Mouse (Mus musculus): ENCODE measurements around the gene Tmem164.

GRCm38 (mm10) chrX:142684674-142685073, 3.5 kb downstream of the Tmem164 start:
- TF ChIP-seq CTCF (IDR thresholded peaks at IDR 0.05; ENCODE audit: control insufficient read depth, insufficient read depth, insufficient read length): no peak
- no peak for TF ChIP-seq USF1 (IDR thresholded peaks at IDR 0.05; ENCODE audit: low read depth)
- no peak for TF ChIP-seq MAX (IDR thresholded peaks at IDR 0.05)
- TF ChIP-seq CEBPB (IDR thresholded peaks at IDR 0.05; ENCODE audit: low read depth): no peak
